Mouse (Mus musculus) ES-Bruce4 (cell line): ENCODE data around the gene S100a13. TPM values are rescaled to one million over a fixed set of nuclear protein-coding genes. Genes with fewer than 3 reads are reported as not detected.

Source experiments
- H3K27ac ChIP-seq: 2 replicates; pipeline ENCODE4 v1.5.1; 2012; ENCODE audit warnings: low read length, inconsistent platforms; ENCODE audit not compliant: insufficient read depth
- H3K27me3 ChIP-seq: 2 replicates; pipeline ENCODE4 v1.6.1; 2012; ENCODE audit warnings: mild to moderate bottlenecking, low read length, inconsistent platforms; ENCODE audit not compliant: control insufficient read depth, poor library complexity, insufficient read depth, severe bottlenecking
- H3K36me3 ChIP-seq: 2 replicates; pipeline ENCODE4 v1.6.1; 2012; ENCODE audit warnings: inconsistent platforms, mild to moderate bottlenecking, low read length, moderate library complexity; ENCODE audit not compliant: control insufficient read depth, poor library complexity, insufficient read depth, severe bottlenecking
- H3K4me1 ChIP-seq: one replicate; pipeline ENCODE4 v1.8.1; 2011; ENCODE audit warnings: low read length; ENCODE audit not compliant: control insufficient read depth, insufficient read depth
- H3K4me3 ChIP-seq: 2 replicates; pipeline ENCODE4 v1.5.1; 2011; ENCODE audit warnings: low read depth, mild to moderate bottlenecking, low read length
- H3K9ac ChIP-seq: 2 replicates; pipeline ENCODE4 v1.6.1; 2012; ENCODE audit warnings: low read depth, mild to moderate bottlenecking, inconsistent platforms; ENCODE audit not compliant: poor library complexity, severe bottlenecking
- H3K9me3 ChIP-seq: replicated peaks from 2 replicates; pipeline ENCODE4 v1.6.1; 2012; ENCODE audit warnings: mild to moderate bottlenecking, low read length, inconsistent platforms; ENCODE audit not compliant: control insufficient read depth, poor library complexity, insufficient read depth, severe bottlenecking
- CTCF ChIP-seq: IDR thresholded peaks from one replicate; pipeline ENCODE4 v1.8.1; 2011; ENCODE audit warnings: low read depth, low read length
- EP300 ChIP-seq: IDR thresholded peaks from 2 replicates; pipeline ENCODE4 v1.6.1; 2011; ENCODE audit warnings: low read depth, low read length; ENCODE audit not compliant: insufficient read depth
- POLR2A ChIP-seq: IDR thresholded peaks from one replicate; pipeline ENCODE4 v1.8.1; 2011; ENCODE audit warnings: low read length; ENCODE audit not compliant: insufficient read depth
- polyA plus RNA-seq: library from polyadenylated mRNA; stranded (reverse); fragments of >200 nt; gene quantifications from 2 replicates; pipeline ENCODE4 v1.2.4, GENCODE M21; 2011; ENCODE audit warnings: low read depth; ENCODE audit not compliant: missing spikeins, insufficient read depth, insufficient read length

S100a13 gene
- polyA plus RNA-seq, 1 experiment = 73.2 TPM

GRCm38 (mm10) chr3:90525421-90525820 is 11.2 kb downstream of the S100a13 start:
- no peak overlapping the region for H3K4me3 ChIP-seq
- no peaks in the 10 kb centered on the region for H3K9me3 ChIP-seq
- peaks cover 2% of the 10 kb centered on the region for H3K4me1 ChIP-seq
- TF ChIP-seq CTCF = peak; percentile 39
- TF ChIP-seq POLR2A = no peak
- H3K27me3 ChIP-seq = no peaks in the 10 kb centered on the region; the same call in 1 of the 2 replicates
- H3K27ac ChIP-seq = no peak overlapping the region
- H3K9ac ChIP-seq = no peak overlapping the region
- no peaks in the 10 kb centered on the region for H3K36me3 ChIP-seq

- Histone ChIP-seq H3K9me3 (no peaks in the 10 kb centered on the region), H3K4me1 (peaks cover 2% of the 10 kb centered on the region), H3K27me3 (no peaks in the 10 kb centered on the region; the same call in 1 of the 2 replicates), H3K27ac (no peak overlapping the region), H3K9ac (no peak overlapping the region), H3K4me3 (no peak overlapping the region), H3K36me3 (no peaks in the 10 kb centered on the region)
- TF ChIP-seq POLR2A (no peak), EP300 (no peak), CTCF (no peak)
Observed at GRCm38 (mm10) chr3:90526076-90526475, 11.8 kb downstream of the S100a13 start.

DNA sequence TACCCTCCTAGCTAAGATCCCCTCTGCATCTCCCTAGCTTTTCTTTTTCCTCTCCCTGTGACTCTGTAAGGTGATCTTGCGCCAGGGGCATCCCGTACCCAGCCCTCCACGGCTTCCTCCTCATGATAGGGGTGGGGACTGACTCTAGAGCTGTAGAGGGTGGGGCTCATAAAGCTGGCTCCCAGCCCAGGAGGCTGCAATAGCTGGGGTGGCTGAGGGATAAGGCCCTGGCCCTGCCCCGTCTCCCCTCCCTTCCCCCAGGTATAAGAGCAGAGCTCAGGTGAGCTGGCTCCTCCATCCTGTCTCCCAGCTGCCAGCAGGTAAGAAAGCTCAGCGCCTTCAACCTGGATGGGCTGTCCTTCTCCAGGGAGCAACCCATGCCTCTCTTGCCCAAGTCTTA is 12.3 kb downstream of the S100a13 start, which contains the start of gene S100a14:
Gene S100a14, plus strand, starts transcription at position 277 of the 400 bp plus-strand sequence.
- no peak within 1 kb of the TSS for H3K9ac ChIP-seq
- H3K36me3 ChIP-seq = no peaks in the 10 kb centered on the region
- H3K9me3 ChIP-seq = no peaks in the 10 kb centered on the region
- H3K4me3 ChIP-seq = no peak within 1 kb of the TSS
- no peak for TF ChIP-seq CTCF
- no peak for TF ChIP-seq POLR2A
- no peak for TF ChIP-seq EP300
- no peaks in the 10 kb centered on the region; the same call in 1 of the 2 replicates for H3K27me3 ChIP-seq
- H3K27ac ChIP-seq = no peak within 1 kb of the TSS
- peaks cover 2% of the 10 kb centered on the region for H3K4me1 ChIP-seq

GRCm38 (mm10) chr3:90527291-90527873 is 13.1 kb downstream of the S100a13 start:
- TF ChIP-seq POLR2A (no peak), EP300 (no peak), CTCF (no peak)
- H3K9ac ChIP-seq = no peak overlapping the region
- no peak overlapping the region for H3K4me3 ChIP-seq
- peaks cover 2% of the 10 kb centered on the region for H3K4me1 ChIP-seq
- no peaks in the 10 kb centered on the region; the same call in 1 of the 2 replicates for H3K27me3 ChIP-seq
- H3K36me3 ChIP-seq = no peaks in the 10 kb centered on the region
- H3K27ac ChIP-seq = no peak overlapping the region
- H3K9me3 ChIP-seq = no peaks in the 10 kb centered on the region

- H3K4me1 ChIP-seq = peaks cover 1% of the 10 kb centered on the region
- H3K36me3 ChIP-seq = no peaks in the 10 kb centered on the region
- no peak for TF ChIP-seq CTCF
- TF ChIP-seq POLR2A = no peak
- TF ChIP-seq EP300 = no peak
- no peaks in the 10 kb centered on the region for H3K9me3 ChIP-seq
- H3K9ac ChIP-seq = no peak overlapping the region
- H3K4me3 ChIP-seq = no peak overlapping the region
- H3K27me3 ChIP-seq = no peaks in the 10 kb centered on the region; the same call in 1 of the 2 replicates
- no peak overlapping the region for H3K27ac ChIP-seq
Observed at GRCm38 (mm10) chr3:90531713-90532112, 17.5 kb downstream of the S100a13 start.

DNA sequence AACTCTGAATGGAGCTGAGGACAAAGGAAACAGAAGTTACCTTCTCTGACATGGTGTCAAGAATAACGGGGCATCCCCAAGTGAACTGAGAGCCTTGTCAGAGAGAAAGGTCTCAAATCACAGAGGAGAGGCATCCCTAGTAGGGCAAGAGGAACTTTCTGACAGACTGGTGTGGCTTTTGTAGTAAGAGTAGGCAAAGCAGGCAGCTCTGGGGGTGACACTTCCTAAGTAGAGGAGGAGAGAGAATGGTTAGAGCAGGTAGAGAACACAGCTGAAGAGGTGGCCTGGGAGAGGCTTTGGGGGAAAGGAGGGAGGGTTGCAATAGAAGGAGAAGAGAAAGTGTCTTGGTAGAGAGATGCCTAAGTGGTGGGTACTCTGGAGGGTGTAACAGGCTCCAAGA is 21.2 kb downstream of the S100a13 start:
- no peaks in the 10 kb centered on the region for H3K9me3 ChIP-seq
- no peaks in the 10 kb centered on the region for H3K36me3 ChIP-seq
- TF ChIP-seq POLR2A (no peak), CTCF (no peak), EP300 (no peak)
- H3K4me1 ChIP-seq = no peaks in the 10 kb centered on the region
- no peak overlapping the region for H3K9ac ChIP-seq
- H3K27ac ChIP-seq = no peak overlapping the region
- H3K27me3 ChIP-seq = no peaks in the 10 kb centered on the region
- H3K4me3 ChIP-seq = no peak overlapping the region
